Mouse (Mus musculus) CH12F3 (cell line): ENCODE data around the gene Clip2.

Experiments
- in situ Hi-C: fragments of 300-500 bp; cut with MboI; formaldehyde crosslinking; loops from 2 replicates; pipeline ENCODE4 v1.14.3; 2020; ENCODE audit warnings: low sequenced_read_pairs

Clip2 gene

GRCm38 (mm10) chr5:134531585-134531984 is 20.6 kb downstream of the Clip2 start:
- in situ Hi-C loops = no loop called here

- in situ Hi-C loops = no loop called here
These were observed 21.4 kb downstream of the Clip2 start for GRCm38 (mm10) chr5:134530830-134531229.

- in situ Hi-C loops = no loop called here
These were observed 23.7 kb downstream of the Clip2 start for GRCm38 (mm10) chr5:134528488-134528887.

DNA sequence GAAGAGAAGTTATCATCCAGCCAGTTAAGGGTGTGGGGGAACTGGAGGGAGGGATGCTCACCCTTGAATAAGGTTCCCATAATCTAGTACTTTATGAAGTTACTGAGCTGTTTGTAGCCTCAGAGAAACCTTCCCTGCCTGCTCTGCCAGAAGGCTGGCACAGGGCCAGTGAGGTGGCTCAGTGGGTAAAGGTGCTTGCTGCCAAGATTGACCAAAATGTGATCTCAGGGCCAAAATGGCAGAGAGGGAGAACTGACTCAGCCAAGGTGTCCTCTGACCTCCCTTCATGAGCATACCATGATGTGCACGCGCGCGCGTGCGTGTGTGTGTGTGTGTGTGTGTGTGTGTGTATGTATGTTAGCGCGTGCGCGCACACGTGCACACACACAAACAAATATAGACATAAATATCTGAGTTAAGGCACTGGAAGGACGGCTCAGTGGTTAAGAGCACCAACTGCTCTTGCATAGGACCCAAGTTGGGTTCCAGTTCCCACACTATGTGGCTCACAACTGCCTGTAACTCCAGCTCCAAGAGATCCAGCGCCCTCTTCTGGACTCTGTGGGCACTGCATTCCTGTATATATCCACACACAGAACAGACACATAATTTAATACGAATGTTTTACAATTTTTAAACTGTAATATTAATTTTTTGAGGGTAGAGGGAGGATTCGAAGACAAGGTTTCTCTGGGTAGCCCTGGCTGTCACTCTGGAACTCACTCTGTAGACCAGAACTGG is 26.1 kb downstream of the Clip2 start:
- in situ Hi-C loops = no loop called here

- in situ Hi-C loops = no loop called here
These were observed 28.5 kb downstream of the Clip2 start for GRCm38 (mm10) chr5:134523728-134524127.

DNA sequence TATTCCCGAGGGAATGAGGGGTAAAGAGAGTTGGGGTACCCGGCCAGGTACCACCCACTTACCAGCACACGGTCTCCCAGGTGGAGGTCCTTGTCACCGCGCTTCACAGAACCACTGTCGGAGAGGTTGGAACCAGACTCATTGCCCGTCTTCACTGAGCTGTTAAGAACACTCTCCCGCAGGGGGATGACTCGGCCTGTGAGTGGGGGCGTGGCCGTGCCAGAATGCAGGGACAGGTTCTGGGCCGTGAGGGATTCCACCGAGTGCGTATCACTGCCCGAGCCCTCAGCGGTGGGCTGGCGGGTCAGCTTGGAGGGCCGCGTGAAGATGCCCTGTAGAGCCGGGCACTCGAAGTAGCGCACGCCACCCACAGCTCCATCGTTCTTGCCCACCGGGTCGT is 29.7 kb downstream of the Clip2 start:
- in situ Hi-C loops = no loop called here

- in situ Hi-C loops = no loop called here
These were observed 30.4 kb downstream of the Clip2 start for GRCm38 (mm10) chr5:134521806-134522205.

- in situ Hi-C loops = no loop called here
These were observed 31.1 kb downstream of the Clip2 start for GRCm38 (mm10) chr5:134521131-134521530.

DNA sequence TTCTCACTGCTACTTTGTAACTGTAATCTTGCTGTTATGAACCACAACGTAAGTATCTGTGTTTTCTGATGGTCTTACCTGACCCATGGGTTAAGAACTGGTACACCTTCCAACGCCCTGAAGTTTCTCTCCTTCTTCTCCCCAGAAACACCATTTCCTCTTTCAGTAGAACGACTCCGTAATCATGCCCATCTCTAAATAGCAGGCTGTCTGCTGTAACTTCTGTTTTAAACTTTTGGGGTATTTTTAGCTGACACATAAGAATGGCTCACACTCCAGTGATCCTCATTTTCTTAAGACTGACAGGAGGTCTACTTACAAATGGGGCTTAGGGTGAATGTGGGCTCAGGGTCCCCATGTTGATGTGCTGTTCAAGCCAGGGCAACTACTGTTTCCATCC is 32.1 kb downstream of the Clip2 start:
- in situ Hi-C loops = no loop called here

DNA sequence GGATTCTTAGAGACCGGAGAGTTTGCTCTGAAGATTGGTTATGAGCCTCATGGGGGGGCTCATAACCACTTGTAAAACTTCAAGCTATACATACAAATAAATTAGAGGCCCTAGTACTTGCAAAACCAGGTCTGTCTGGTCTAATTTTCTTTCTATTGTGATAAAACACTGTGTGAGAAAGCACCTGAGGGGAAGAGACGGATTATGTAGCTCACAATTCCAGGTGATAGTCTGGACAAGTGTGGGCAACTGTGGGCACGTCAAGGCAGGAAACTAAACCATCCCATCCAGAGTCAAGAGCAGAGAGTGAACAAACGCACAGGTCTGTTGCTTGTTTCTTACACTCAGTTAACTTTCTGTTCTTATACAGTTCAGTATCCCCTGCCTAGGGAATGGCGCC is 32.8 kb downstream of the Clip2 start:
- in situ Hi-C loops = loop anchor here (10.0 kb wide), 1 partner anchor 55 kb away; no protein-coding TSS in a partner anchor

DNA sequence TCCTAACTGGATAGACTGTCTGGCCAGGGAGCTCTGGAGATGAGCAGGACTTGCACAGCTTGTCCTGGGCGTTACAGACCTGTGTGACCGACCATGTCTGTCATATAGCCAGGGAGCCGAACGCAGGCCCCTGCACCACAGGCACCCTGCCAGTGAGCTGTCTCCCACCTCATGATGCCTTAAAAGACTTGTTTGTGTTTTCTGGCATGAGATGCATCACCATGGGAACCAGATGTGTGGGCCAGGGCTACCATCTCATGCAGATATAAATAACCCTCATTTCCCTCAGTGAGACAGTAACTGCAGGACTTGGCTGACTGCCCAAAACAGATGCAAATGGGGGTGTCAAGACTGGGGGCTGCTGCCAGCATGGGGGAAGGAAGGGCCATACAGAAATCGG is 40.1 kb downstream of the Clip2 start:
- in situ Hi-C loops = loop anchor here (10.0 kb wide), 1 partner anchor 63 kb away; no protein-coding TSS in a partner anchor

GRCm38 (mm10) chr5:134510266-134510665 is 42.0 kb downstream of the Clip2 start:
- in situ Hi-C loops = loop anchor here (10.0 kb wide), 1 partner anchor 65 kb away; no protein-coding TSS in a partner anchor

DNA sequence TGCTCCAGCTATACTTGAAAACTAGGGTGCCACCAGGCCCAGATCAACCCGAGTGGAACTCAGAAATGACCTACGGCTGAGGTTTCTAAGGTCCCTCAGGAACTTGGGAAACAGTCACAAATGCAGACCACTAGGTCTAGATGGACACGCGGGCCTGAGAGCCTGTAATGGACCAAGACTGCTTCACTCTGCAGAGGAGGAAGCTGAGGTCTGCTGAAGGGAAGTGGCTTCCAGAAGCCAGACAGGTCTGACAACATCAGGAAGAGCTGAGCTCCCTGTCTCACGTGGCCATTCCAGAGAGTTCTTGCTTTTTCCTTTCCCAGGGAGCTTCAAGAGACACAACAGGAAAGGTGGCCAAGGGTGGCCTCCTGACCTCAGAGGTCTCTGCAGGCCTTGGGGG is 43.3 kb downstream of the Clip2 start:
- in situ Hi-C loops = loop anchor here (10.0 kb wide), 1 partner anchor 106 kb away; the partner anchor contains the start of gene Lat2

GRCm38 (mm10) chr5:134507859-134508399 is 44.3 kb downstream of the Clip2 start:
- in situ Hi-C loops = loop anchor here (10.0 kb wide), 1 partner anchor 107 kb away; the partner anchor contains the start of gene Lat2

DNA sequence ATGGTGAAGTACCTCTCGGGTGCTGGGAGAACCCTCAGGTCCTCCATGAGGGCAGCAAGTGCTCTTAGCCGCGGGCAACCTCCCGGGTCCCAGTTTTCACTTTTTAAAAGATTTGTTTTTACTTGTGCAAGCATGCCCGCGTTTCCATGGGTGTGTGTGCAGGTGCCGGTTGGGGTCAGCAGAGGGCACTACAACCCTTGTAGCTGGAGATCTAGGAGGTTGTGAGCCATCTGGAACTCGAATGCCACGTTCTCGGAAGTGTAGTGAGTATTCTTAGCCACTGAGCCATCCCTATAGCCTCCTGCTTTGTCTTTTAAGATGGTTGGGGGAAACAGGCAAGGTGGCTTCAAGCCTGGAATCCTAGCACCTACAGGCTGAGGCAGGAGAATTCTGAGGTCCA is 44.9 kb downstream of the Clip2 start:
- in situ Hi-C loops = loop anchor here (10.0 kb wide), 1 partner anchor 107 kb away; the partner anchor contains the start of gene Lat2

GRCm38 (mm10) chr5:134505810-134506292 is 46.4 kb downstream of the Clip2 start:
- in situ Hi-C loops = loop anchor here (10.0 kb wide), 1 partner anchor 109 kb away; the partner anchor contains the start of gene Lat2

GRCm38 (mm10) chr5:134502591-134502990 is 49.6 kb downstream of the Clip2 start:
- in situ Hi-C loops = loop anchor here (10.0 kb wide), 1 partner anchor 112 kb away; the partner anchor contains the start of gene Lat2

DNA sequence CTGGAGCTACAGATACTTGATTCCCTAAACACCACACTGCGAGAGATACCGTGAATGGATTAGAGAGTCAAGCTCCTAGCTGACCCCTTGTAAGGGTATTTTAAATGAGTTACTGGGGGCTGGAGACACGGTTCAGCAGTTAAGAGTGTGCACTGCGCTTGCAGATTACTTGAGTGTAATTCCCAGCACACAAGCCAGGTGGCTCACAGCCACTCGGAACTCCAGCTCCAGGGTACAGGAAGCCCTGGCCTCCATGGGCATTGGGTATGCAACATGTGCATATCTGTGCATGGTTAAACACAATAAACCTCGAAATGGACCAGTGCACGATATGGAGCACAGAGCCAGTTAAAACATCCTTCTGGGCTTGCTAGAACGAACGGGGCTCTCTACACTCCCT is 50.8 kb downstream of the Clip2 start:
- in situ Hi-C loops = loop anchor here (10.0 kb wide), 1 partner anchor 113 kb away; the partner anchor contains the start of gene Lat2

DNA sequence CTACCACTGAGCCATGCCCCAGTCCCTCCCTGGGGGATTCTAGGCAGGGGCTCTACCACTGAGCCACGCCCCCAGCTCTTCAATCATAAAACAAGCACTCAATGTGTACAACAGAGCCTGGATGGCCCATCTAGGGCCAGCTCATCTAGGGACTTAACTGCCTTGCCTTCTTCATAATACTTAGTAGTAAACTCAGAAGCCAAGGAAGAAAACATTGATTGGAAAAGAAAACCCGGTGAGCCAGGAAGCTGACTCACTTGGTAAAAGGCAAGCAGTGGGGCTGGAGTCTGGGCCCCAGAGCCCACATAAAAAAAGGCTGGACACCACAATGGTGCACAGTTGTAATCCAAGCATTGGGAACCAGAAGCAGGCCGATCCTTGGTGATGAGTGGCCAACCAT is 51.6 kb downstream of the Clip2 start:
- in situ Hi-C loops = loop anchor here (10.0 kb wide), 1 partner anchor 114 kb away; the partner anchor contains the start of gene Lat2

DNA sequence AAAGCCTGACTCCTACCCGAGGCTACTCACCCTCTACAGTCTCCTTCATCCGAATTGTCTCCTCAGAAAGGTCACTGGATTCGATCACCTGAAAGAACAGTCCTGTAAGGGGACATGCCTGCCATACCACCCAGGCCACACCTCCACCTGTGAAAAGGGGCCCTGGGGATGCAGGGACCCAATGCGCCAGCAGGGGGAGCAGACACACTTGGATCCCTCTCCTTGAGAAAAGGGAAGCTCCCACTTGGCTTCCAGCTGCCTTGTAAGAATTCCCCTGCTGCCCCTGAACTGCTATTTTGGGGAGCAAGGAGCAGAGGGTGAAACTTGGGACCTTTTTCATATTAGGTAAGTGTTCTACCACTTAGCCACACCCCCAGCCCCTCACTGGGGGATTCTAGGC is 52.2 kb downstream of the Clip2 start:
- in situ Hi-C loops = loop anchor here (10.0 kb wide), 1 partner anchor 115 kb away; the partner anchor contains the start of gene Lat2

GRCm38 (mm10) chr5:134497026-134497425 is 55.2 kb downstream of the Clip2 start:
- in situ Hi-C loops = loop anchor here (5.0 kb wide), 1 partner anchor 210 kb away; no protein-coding TSS in a partner anchor
